Mouse (Mus musculus) embryonic facial prominence, embryonic 15.5 days (tissue): ENCODE results near the gene Efhd2. TPM values are rescaled to one million over a fixed set of nuclear protein-coding genes. Genes with fewer than 3 reads are reported as not detected.

ENCODE experiments used
- ATAC-seq: fragments of 200-750 bp; cut with Nextera tagmentation; 2 replicates; pipeline ENCODE4 v1.8.0; 2017; ENCODE audit warnings: low read depth, moderate TSS enrichment; ENCODE audit not compliant: insufficient number of reproducible peaks, low FRiP score, low TSS enrichment
- H3K27ac ChIP-seq: fragments of 300-500 bp; sonication (generic); replicated peaks from 2 replicates; pipeline ENCODE4 v1.5.1; 2015; ENCODE audit warnings: mild to moderate bottlenecking, inconsistent platforms
- H3K27me3 ChIP-seq: fragments of 300-500 bp; sonication (generic); 2 replicates; pipeline ENCODE4 v1.6.1; 2015; ENCODE audit warnings: inconsistent platforms
- H3K36me3 ChIP-seq: fragments of 300-500 bp; sonication (generic); 2 replicates; pipeline ENCODE4 v1.6.1; 2015; ENCODE audit warnings: mild to moderate bottlenecking, inconsistent platforms
- H3K4me1 ChIP-seq: fragments of 300-500 bp; sonication (generic); 2 replicates; pipeline ENCODE4 v1.6.1; 2015; ENCODE audit warnings: inconsistent platforms
- H3K4me2 ChIP-seq: fragments of 300-500 bp; sonication (generic); replicated peaks from 2 replicates; pipeline ENCODE4 v1.6.1; 2015; ENCODE audit warnings: mild to moderate bottlenecking, inconsistent platforms
- H3K4me3 ChIP-seq: fragments of 300-500 bp; sonication (generic); replicated peaks from 2 replicates; pipeline ENCODE4 v1.5.1; 2015; ENCODE audit warnings: mild to moderate bottlenecking, inconsistent platforms
- H3K9ac ChIP-seq: fragments of 300-500 bp; sonication (generic); 2 replicates; pipeline ENCODE4 v1.6.1; 2015; ENCODE audit warnings: inconsistent platforms
- H3K9me3 ChIP-seq: fragments of 300-500 bp; sonication (generic); replicated peaks from 2 replicates; pipeline ENCODE4 v1.6.1; 2016; ENCODE audit warnings: inconsistent platforms
- WGBS: fragments of 180-500 bp; shearing (Covaris S2); methylation state at CpG from one replicate; pipeline ENCODE4 v1.1.7; 2015; 5-methylcytosine and 5-hydroxymethylcytosine counted together
- polyA plus RNA-seq: library from polyadenylated mRNA; unstranded; fragments of >200 nt; fragmentation: Nextera tagmentation; extraction: Ambion mirVana; gene quantifications from 2 replicates; pipeline ENCODE4 v1.2.1, GENCODE M21; 2015

Gene Efhd2
- polyA plus RNA-seq, 1 experiment from 2014 or later, result 81.7 TPM

- no peaks in the 10 kb centered on the region for H3K9me3 ChIP-seq
- 6% methylated on average over 8 of the region's 8 CpGs for WGBS
- H3K4me1 ChIP-seq, result peaks cover 43% of the 10 kb centered on the region
- no peak overlapping the region for H3K9ac ChIP-seq
- no peak overlapping the region for H3K4me3 ChIP-seq
- H3K36me3 ChIP-seq, result no peaks in the 10 kb centered on the region
- no peak overlapping the region for H3K4me2 ChIP-seq
- peak overlapping the region; percentile 55 for H3K27ac ChIP-seq
- no peak for ATAC-seq
- no peaks in the 10 kb centered on the region for H3K27me3 ChIP-seq
Observed at GRCm38 (mm10) chr4:141899936-141900335, 25.2 kb upstream of the Efhd2 start.

GRCm38 (mm10) chr4:141898905-141899304 lies 24.2 kb upstream of the Efhd2 start:
- H3K4me1 ChIP-seq, result peaks cover 43% of the 10 kb centered on the region
- H3K27me3 ChIP-seq, result no peaks in the 10 kb centered on the region
- no peak overlapping the region for H3K4me3 ChIP-seq
- no peaks in the 10 kb centered on the region for H3K9me3 ChIP-seq
- no peak overlapping the region for H3K4me2 ChIP-seq
- no peak overlapping the region for H3K27ac ChIP-seq
- ATAC-seq, result no peak
- H3K36me3 ChIP-seq, result no peaks in the 10 kb centered on the region
- 74% methylated on average over 8 of the region's 8 CpGs for WGBS
- no peak overlapping the region for H3K9ac ChIP-seq

GRCm38 (mm10) chr4:141897838-141898237 lies 23.1 kb upstream of the Efhd2 start:
- H3K36me3 ChIP-seq, result no peaks in the 10 kb centered on the region
- peaks cover 43% of the 10 kb centered on the region for H3K4me1 ChIP-seq
- no peak overlapping the region; the same call in 1 of the 2 replicates for H3K27ac ChIP-seq
- WGBS, result 46% methylated on average over 3 of the region's 3 CpGs
- H3K9ac ChIP-seq, result no peak overlapping the region
- H3K9me3 ChIP-seq, result no peaks in the 10 kb centered on the region
- H3K4me3 ChIP-seq, result no peak overlapping the region
- no peak overlapping the region for H3K4me2 ChIP-seq
- ATAC-seq, result peak; percentile 63
- H3K27me3 ChIP-seq, result no peaks in the 10 kb centered on the region

DNA sequence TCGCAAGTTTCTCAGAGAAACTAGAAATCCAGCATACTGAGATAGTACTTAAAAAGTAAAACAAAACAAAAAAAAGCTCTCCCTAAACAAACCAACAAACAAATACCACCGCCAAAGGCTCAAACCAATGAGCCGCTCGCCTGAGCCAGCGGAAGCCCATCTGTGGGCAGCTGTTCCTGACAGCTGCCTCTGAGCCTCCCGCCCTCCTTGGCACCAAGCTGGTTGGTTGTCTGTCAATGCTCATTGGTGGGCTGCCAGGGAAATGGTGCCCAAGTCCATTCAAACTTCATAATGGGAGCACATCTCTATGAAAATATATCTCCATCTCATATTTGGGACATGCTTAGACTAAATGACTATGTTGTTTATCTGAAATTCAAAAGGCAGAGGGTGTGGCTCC lies 22.5 kb upstream of the Efhd2 start:
- Histone ChIP-seq H3K27ac (peak overlapping the region; percentile 3; the same call in 1 of the 2 replicates), H3K4me1 (peaks cover 42% of the 10 kb centered on the region), H3K27me3 (no peaks in the 10 kb centered on the region), H3K4me3 (no peak overlapping the region), H3K36me3 (no peaks in the 10 kb centered on the region), H3K9ac (no peak overlapping the region), H3K4me2 (no peak overlapping the region), H3K9me3 (no peaks in the 10 kb centered on the region)
- WGBS, result 75% methylated on average over 6 of the region's 6 CpGs
- ATAC-seq, result no peak

GRCm38 (mm10) chr4:141895772-141896171 lies 21.1 kb upstream of the Efhd2 start:
- no peak for ATAC-seq
- H3K9me3 ChIP-seq, result no peaks in the 10 kb centered on the region
- H3K27ac ChIP-seq, result no peak overlapping the region
- H3K27me3 ChIP-seq, result no peaks in the 10 kb centered on the region
- no peaks in the 10 kb centered on the region for H3K36me3 ChIP-seq
- H3K4me3 ChIP-seq, result no peak overlapping the region
- peaks cover 34% of the 10 kb centered on the region; the same call in 1 of the 2 replicates for H3K4me1 ChIP-seq
- no peak overlapping the region for H3K9ac ChIP-seq
- no peak overlapping the region for H3K4me2 ChIP-seq
- 53% methylated on average over 12 of the region's 12 CpGs for WGBS

DNA sequence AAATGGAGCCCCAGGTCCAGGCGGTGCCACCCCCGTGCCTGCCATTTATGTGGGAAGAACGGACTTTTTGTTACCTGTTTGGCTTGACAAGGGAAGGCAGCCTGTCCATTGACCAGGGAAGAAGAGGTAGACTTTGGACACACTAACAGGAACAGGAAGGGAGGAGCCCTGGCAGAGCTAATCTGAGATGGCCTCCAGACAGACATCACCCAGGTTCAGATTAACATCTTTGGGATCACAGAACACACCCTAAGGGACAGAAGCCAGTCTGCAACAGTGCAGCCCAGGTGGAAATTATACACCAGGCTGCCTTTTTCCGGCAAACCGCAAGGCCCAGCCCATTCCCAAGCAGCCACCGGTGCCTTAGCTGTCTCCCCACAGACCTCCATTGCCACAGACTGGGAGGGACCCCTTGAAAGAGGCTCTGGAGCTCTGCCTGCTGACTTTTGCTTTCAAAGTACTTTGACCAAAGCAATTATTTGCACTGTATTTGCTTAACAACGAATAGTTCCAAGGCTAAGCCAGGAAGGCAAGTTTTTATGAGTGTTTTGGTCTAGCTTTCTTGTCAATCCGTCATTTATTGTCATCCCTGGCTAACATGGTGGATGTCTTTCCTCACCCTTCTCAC lies 18.6 kb upstream of the Efhd2 start:
- Histone ChIP-seq H3K4me2 (no peak overlapping the region), H3K4me3 (no peak overlapping the region), H3K9ac (no peak overlapping the region), H3K9me3 (no peaks in the 10 kb centered on the region), H3K27me3 (no peaks in the 10 kb centered on the region), H3K27ac (no peak overlapping the region), H3K4me1 (peaks cover 16% of the 10 kb centered on the region; the same call in 1 of the 2 replicates), H3K36me3 (no peaks in the 10 kb centered on the region)
- ATAC-seq, result no peak
- 80% methylated on average over 8 of the region's 8 CpGs for WGBS

- Histone ChIP-seq H3K36me3 (no peaks in the 10 kb centered on the region), H3K4me1 (no peaks in the 10 kb centered on the region)
- ATAC-seq, result no peak
Observed at GRCm38 (mm10) chr4:141886385-141886968, 11.8 kb upstream of the Efhd2 start.

GRCm38 (mm10) chr4:141885451-141885850 lies 10.7 kb upstream of the Efhd2 start:
- Histone ChIP-seq H3K27ac (no peak overlapping the region), H3K9me3 (no peaks in the 10 kb centered on the region), H3K36me3 (no peaks in the 10 kb centered on the region), H3K27me3 (no peaks in the 10 kb centered on the region), H3K4me1 (no peaks in the 10 kb centered on the region), H3K9ac (no peak overlapping the region), H3K4me2 (no peak overlapping the region), H3K4me3 (no peak overlapping the region)
- 68% methylated on average over 9 of the region's 9 CpGs for WGBS
- ATAC-seq, result no peak

More at GRCm38 (mm10) chr4:141886385-141886968, 11.8 kb upstream of the Efhd2 start:
- Histone ChIP-seq H3K9me3 (no peaks in the 10 kb centered on the region), H3K4me2 (no peak overlapping the region), H3K9ac (no peak overlapping the region), H3K4me3 (no peak overlapping the region), H3K27me3 (no peaks in the 10 kb centered on the region), H3K27ac (no peak overlapping the region)
- 44% methylated on average over 6 of the region's 6 CpGs for WGBS

DNA sequence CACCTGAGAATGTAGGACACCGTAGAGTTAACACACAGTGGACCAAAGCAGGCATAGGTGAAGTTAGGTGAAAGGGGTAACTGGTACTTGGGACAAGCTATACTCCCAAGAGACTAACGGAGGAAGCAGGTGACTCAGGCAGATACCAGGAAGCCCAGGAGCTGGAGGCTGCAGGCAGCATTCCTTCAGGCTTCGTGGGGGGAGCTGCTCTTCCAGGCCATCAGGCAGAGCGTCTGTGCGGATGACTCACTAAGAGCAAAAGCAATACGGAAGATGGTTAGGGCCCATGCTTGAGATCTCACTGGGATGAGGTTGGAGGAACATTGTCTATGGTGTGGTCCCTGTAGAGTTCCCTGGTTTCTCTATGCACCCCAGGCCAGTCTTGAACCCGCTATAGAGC lies 8.1 kb upstream of the Efhd2 start:
- Histone ChIP-seq H3K36me3 (no peaks in the 10 kb centered on the region), H3K4me3 (no peak overlapping the region)

DNA sequence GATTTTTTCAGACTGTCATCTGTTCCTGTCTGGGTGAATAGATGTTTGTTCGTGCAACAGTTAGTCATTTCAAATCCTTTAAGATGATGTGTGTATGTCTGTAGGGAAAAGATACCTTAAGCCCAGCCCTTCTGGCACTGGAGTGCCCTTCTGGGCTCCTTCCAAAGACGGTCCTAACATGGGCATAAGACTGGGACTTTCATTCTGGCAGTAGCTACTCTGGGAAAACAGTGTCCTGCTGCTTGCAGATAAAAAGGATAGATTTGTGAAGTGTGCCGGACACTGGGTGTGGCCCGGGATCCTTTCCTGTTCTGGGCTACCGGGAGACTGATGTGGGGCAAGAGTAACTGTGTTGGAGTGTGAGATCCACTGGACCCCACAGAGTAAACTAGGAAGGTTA lies 7.2 kb upstream of the Efhd2 start:
- 63% methylated on average over 5 of the region's 5 CpGs for WGBS
- Histone ChIP-seq H3K27ac (no peak overlapping the region), H3K4me2 (no peak overlapping the region), H3K9me3 (no peaks in the 10 kb centered on the region), H3K27me3 (no peaks in the 10 kb centered on the region), H3K4me3 (no peak overlapping the region), H3K9ac (no peak overlapping the region), H3K4me1 (no peaks in the 10 kb centered on the region), H3K36me3 (no peaks in the 10 kb centered on the region)
- ATAC-seq, result no peak

More for the DNA sequence above, 8.1 kb upstream of the Efhd2 start:
- 77% methylated on average over 7 of the region's 7 CpGs for WGBS
- Histone ChIP-seq H3K4me1 (no peaks in the 10 kb centered on the region), H3K9ac (no peak overlapping the region), H3K27me3 (no peaks in the 10 kb centered on the region), H3K27ac (no peak overlapping the region), H3K9me3 (no peaks in the 10 kb centered on the region), H3K4me2 (no peak overlapping the region)
- no peak for ATAC-seq

GRCm38 (mm10) chr4:141881289-141881914 lies 6.7 kb upstream of the Efhd2 start:
- Histone ChIP-seq H3K27ac (no peak overlapping the region), H3K4me3 (no peak overlapping the region), H3K9me3 (no peaks in the 10 kb centered on the region), H3K9ac (no peak overlapping the region), H3K4me2 (no peak overlapping the region), H3K36me3 (no peaks in the 10 kb centered on the region), H3K27me3 (peaks cover under 1% of the 10 kb centered on the region; the same call in 1 of the 2 replicates), H3K4me1 (no peaks in the 10 kb centered on the region)
- no peak for ATAC-seq
- WGBS, result 49% methylated on average over 10 of the region's 10 CpGs
